Mouse (Mus musculus): ENCODE results near the gene Brdt.

The Brdt gene

GRCm38 (mm10) chr5:107411326-107411725 lies 80.4 kb downstream of the Brdt start:
- DNase-seq (ENCODE audit: low read depth, low spot score): no peak

GRCm38 (mm10) chr5:107412285-107412684 lies 81.3 kb downstream of the Brdt start:
- DNase-seq (ENCODE audit: low read depth, low spot score): no peak

GRCm38 (mm10) chr5:107415098-107415497 lies 84.1 kb downstream of the Brdt start:
- no peak for DNase-seq (ENCODE audit: low read depth, low spot score)

- no peak for DNase-seq (ENCODE audit: low read depth, low spot score)
These were observed 90.7 kb downstream of the Brdt start for GRCm38 (mm10) chr5:107421676-107422075.

- DNase-seq (ENCODE audit: low read depth, low spot score): no peak
These were observed 100.3 kb downstream of the Brdt start, which contains the start of gene Lpcat2b for GRCm38 (mm10) chr5:107431249-107431648. Gene Lpcat2b, plus strand, starts transcription at chr5:107431549.

GRCm38 (mm10) chr5:107434001-107434400 lies 103.0 kb downstream of the Brdt start:
- no peak for DNase-seq (ENCODE audit: low read depth, low spot score)

- no peak for DNase-seq (ENCODE audit: low read depth, low spot score)
These were observed 105.2 kb downstream of the Brdt start for GRCm38 (mm10) chr5:107436185-107436584.

All from retina, adult 2 months (tissue).